Mouse (Mus musculus) spleen, adult 2 months (tissue): ENCODE results near the gene Camk2n1. TPM values are rescaled to one million over a fixed set of nuclear protein-coding genes. Genes with fewer than 3 reads are reported as not detected.

Source experiments
- DNase-seq, 2 experiments: peaks; one replicate each; pipeline versions ENCODE4 v3.0.0 to v3.0.0-alpha.2; 2012 to 2021; ENCODE audit warnings: low spot score in 2 of 2, low read depth in 1 of 2
- H3K27ac ChIP-seq: fragments of 200-500 bp; 2 replicates; pipeline ENCODE4 v1.5.1; 2012; ENCODE audit warnings: low read length, inconsistent platforms; ENCODE audit not compliant: insufficient read depth
- H3K27me3 ChIP-seq: fragments of 200-500 bp; 2 replicates; pipeline ENCODE4 v1.6.1; 2012; ENCODE audit warnings: mild to moderate bottlenecking, moderate library complexity, low read length, inconsistent platforms; ENCODE audit not compliant: control insufficient read depth, insufficient read depth
- H3K36me3 ChIP-seq: fragments of 200-500 bp; 2 replicates; pipeline ENCODE4 v1.6.1; 2012; ENCODE audit warnings: mild to moderate bottlenecking, low read length, inconsistent platforms; ENCODE audit not compliant: control insufficient read depth, insufficient read depth
- H3K4me1 ChIP-seq: fragments of 200-500 bp; 2 replicates; pipeline ENCODE4 v1.6.1; 2011; ENCODE audit warnings: inconsistent platforms; ENCODE audit not compliant: control insufficient read depth, insufficient read depth, insufficient read length
- H3K4me3 ChIP-seq: fragments of 200-500 bp; 2 replicates; pipeline ENCODE4 v1.5.1; 2011; ENCODE audit warnings: mild to moderate bottlenecking, inconsistent platforms; ENCODE audit not compliant: insufficient read depth, insufficient read length; ENCODE audit errors: extremely low read depth
- CTCF ChIP-seq: fragments of 200-500 bp; IDR thresholded peaks from 2 replicates; pipeline ENCODE4 v1.5.1; 2011; ENCODE audit warnings: mild to moderate bottlenecking, inconsistent platforms; ENCODE audit not compliant: insufficient read depth, insufficient read length, insufficient replicate concordance; ENCODE audit errors: extremely low read depth
- POLR2A ChIP-seq: fragments of 200-500 bp; IDR thresholded peaks from 2 replicates; pipeline ENCODE4 v1.6.1; 2011; ENCODE audit warnings: low read depth, low read length, inconsistent platforms
- WGBS: fragments of 180-500 bp; shearing (Covaris S2); methylation state at CpG from one replicate; pipeline ENCODE4 v1.1.7; 2018; 5-methylcytosine and 5-hydroxymethylcytosine counted together
- polyA plus RNA-seq: library from polyadenylated mRNA; depleted of rRNA; stranded (reverse); fragments of >200 nt; gene quantifications from 2 replicates; pipeline ENCODE4 v1.2.3, GENCODE M21; 2012; rRNA removed

Gene Camk2n1
- polyA plus RNA-seq, 1 experiment: 9.2 TPM

DNA sequence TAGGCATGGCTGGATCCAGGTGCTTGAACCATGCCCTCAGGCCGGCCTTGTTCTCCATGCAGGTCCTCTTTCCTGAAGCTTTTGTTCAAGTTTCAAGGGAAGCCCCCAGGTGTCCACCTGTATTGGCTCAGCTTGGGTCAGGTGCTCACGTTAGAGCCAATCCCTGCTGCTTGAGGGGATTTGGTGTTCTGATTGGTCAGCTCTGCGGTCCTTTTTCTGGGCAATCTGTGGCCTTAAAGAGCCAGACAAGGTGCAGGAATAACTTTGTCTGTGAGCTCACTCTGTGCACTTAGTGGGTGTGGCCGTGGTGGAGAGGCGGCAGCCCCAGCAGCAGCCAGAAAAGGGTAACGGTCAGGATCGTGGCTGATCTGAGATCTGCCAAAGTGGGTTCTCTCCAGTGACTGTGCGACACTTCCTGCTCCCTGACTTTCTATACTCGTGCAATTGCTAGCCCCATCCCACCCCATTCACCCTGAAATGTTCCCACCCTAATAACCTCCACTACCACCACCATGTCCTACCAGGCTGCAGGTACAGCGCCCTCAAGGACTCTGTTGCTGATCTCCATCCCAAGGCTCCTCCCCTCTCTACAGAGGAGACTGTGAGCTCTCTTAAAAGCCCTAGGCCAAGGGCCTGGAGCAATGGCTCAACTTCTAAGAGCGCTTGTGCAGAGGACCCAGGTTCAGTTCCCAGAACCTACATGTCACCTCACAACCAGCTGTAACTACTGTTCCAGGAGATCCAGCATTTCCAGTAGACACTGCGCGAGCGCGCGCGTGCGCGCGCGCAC lies 45.9 kb downstream of the Camk2n1 start:
- WGBS: 81% methylated on average over 21 of the region's 21 CpGs

DNA sequence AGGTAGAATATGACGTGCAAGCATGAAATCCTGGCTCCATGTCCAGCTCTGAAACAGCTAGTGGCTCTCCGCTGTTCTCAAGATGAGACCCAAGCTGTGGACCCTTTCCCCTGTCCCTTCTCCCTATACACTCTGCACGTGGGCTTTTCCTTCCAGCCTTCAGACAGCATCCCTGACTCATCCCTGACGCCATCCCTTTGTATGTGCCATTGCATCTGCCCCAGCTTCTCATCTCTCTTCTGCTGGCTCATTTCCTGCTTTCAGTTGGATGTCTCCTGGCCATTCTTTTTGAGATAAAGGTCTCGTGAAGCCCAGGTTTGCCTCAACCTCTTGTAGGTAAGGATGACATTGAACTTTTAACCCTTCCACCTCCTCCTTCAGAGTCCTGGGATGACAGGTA lies 46.9 kb downstream of the Camk2n1 start:
- 69% methylated on average over 5 of the region's 5 CpGs for WGBS

More for the DNA sequence above, 45.9 kb downstream of the Camk2n1 start:
- no peak overlapping the region for H3K4me3 ChIP-seq
- TF ChIP-seq POLR2A: no peak
- TF ChIP-seq CTCF: no peak
- DNase-seq: no peak
- H3K36me3 ChIP-seq: no peaks in the 10 kb centered on the region
- H3K4me1 ChIP-seq: no peaks in the 10 kb centered on the region
- no peak overlapping the region for H3K27ac ChIP-seq
- H3K27me3 ChIP-seq: no peaks in the 10 kb centered on the region

DNA sequence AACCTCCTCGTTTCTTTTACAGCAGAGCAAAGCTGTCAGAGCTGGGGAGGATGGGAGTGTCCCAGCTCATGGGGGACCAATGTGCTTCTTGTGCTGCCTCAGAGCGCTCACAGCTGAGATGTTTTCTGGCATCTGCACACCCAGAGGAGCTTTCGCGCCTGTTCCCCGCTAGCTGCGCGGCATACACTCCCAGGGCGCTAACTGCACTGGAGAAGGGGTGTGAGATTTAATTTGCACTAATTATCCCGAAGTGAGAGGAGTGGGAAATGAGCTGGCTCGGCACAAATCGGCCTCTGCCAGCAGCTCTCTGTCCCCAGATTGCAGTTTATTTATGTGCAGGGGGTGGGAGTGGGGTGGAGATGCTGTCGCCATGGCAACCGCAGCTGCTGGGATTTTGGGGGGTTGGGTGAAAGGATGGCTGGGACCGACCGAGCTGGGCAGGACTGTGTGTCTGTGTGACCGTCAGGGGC lies 50.6 kb downstream of the Camk2n1 start:
- H3K27ac ChIP-seq: no peak overlapping the region
- DNase-seq: no peak
- H3K4me1 ChIP-seq: no peaks in the 10 kb centered on the region
- no peak overlapping the region for H3K4me3 ChIP-seq
- 13% methylated on average over 16 of the region's 16 CpGs for WGBS
- TF ChIP-seq CTCF (no peak), POLR2A (no peak)
- no peaks in the 10 kb centered on the region for H3K36me3 ChIP-seq
- H3K27me3 ChIP-seq: peaks cover 2% of the 10 kb centered on the region; the same call in 1 of the 2 replicates

More for the DNA sequence above, 46.9 kb downstream of the Camk2n1 start:
- no peaks in the 10 kb centered on the region for H3K36me3 ChIP-seq
- no peak for DNase-seq
- peaks cover 2% of the 10 kb centered on the region; the same call in 1 of the 2 replicates for H3K27me3 ChIP-seq
- TF ChIP-seq POLR2A: no peak
- TF ChIP-seq CTCF: no peak
- no peak overlapping the region for H3K4me3 ChIP-seq
- H3K4me1 ChIP-seq: no peaks in the 10 kb centered on the region
- no peak overlapping the region for H3K27ac ChIP-seq

DNA sequence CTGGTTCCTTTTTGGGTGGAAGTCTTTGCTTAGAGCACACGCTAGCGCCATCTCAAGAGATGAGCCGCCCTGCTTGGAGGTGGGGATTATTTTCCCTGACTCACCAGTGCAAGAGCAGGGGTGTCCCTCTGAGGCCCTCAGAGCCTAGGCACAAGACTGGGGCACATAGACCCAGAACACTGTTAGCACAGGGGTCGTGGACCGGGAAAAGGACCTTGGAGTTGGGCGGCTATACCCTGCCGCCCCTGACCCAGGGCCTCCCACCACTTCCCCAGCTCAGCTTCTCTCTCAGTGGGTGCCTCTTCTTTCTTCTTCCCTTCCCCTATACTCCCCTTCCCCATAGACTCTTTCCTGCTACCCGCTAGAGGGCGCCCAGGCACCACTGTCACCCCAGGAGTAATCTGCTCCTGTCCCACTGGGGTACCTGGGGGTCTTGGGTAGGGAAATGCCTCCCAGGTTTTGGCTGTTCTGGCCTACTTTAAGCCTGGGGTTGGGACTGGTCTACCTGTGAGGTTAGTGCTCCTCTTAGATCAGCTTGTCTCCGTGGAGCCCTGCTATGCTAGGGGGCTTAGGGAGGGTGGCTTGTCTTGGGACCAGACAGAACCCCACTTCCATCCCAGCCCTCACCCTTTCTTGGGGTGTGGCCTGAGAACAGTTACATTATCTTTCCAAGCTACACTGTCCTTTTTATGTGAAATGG lies 51.2 kb downstream of the Camk2n1 start:
- TF ChIP-seq CTCF (no peak), POLR2A (no peak)
- no peaks in the 10 kb centered on the region for H3K36me3 ChIP-seq
- no peak overlapping the region for H3K4me3 ChIP-seq
- 8% methylated on average over 10 of the region's 10 CpGs for WGBS
- H3K27me3 ChIP-seq: peaks cover 2% of the 10 kb centered on the region; the same call in 1 of the 2 replicates
- no peak for DNase-seq
- no peaks in the 10 kb centered on the region for H3K4me1 ChIP-seq
- H3K27ac ChIP-seq: no peak overlapping the region

DNA sequence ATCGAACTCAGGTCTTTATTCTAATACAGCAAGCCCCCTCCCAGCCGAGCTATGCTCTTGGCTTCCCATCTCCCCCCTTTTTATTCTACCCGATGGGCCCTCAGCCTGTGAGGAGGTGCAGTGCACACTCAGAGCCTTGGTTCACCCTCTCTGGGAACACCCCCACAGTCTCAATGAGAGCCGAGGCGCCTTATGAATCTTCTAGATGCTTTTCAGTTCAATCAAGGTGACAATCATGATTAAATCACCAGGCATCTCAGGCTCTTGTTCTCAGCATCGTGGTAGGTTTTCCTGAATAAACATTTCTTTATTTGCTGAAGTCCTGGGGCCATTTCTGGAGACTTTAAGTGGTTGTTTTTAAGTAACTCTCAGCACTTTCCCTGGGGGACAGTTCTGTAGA lies 53.8 kb downstream of the Camk2n1 start:
- TF ChIP-seq POLR2A (no peak), CTCF (no peak)
- H3K27me3 ChIP-seq: peaks cover 2% of the 10 kb centered on the region; the same call in 1 of the 2 replicates
- H3K36me3 ChIP-seq: no peaks in the 10 kb centered on the region
- no peak overlapping the region for H3K27ac ChIP-seq
- H3K4me3 ChIP-seq: no peak overlapping the region
- no peaks in the 10 kb centered on the region for H3K4me1 ChIP-seq
- no peak for DNase-seq
- 72% methylated on average over 6 of the region's 6 CpGs for WGBS

Other genes starting within 250 kb of the Camk2n1 start
- 33.5 and 34.2 TPM in 2 replicates for gene Hp1bp3, start 238.0 kb upstream of the Camk2n1 start, polyA plus RNA-seq
- 1.4 and 1.5 TPM in 2 replicates for gene Sh2d5, start 203.9 kb upstream of the Camk2n1 start, polyA plus RNA-seq
- 0.28 and 0.38 TPM in 2 replicates for gene Kif17, start 203.9 kb upstream of the Camk2n1 start, polyA plus RNA-seq
- 106 and 138 TPM in 2 replicates for gene Ddost, start 149.6 kb upstream of the Camk2n1 start, polyA plus RNA-seq
- gene Pink1, start 128.0 kb upstream of the Camk2n1 start, polyA plus RNA-seq: 48.1 and 52.7 TPM in 2 replicates
- 0.33 TPM in 1 of 2 replicates, not detected in the other for gene Cda, start 86.3 kb upstream of the Camk2n1 start, polyA plus RNA-seq
- gene Fam43b, start 57.8 kb upstream of the Camk2n1 start, polyA plus RNA-seq: 0.06 and 0.13 TPM in 2 replicates
- 7.8 and 8.7 TPM in 2 replicates for gene Mul1, start 19.6 kb upstream of the Camk2n1 start, polyA plus RNA-seq
- gene Vwa5b1, start 181.6 kb downstream of the Camk2n1 start, polyA plus RNA-seq: not detected in 2 replicates